Mouse (Mus musculus) midbrain, embryonic 13.5 days (tissue): Measurements from ENCODE around the gene Man1c1. TPM values are rescaled to one million over a fixed set of nuclear protein-coding genes. Genes with fewer than 3 reads are reported as not detected.
A peak's percentile ranks its signal among the peaks of the same experiment; 100 is the strongest.

Source experiments
- ATAC-seq: fragments of 200-750 bp; cut with Nextera tagmentation; 2 replicates; pipeline ENCODE4 v1.8.0; 2017; ENCODE audit warnings: mild to moderate bottlenecking, moderate TSS enrichment, moderate library complexity
- H3K27ac ChIP-seq: fragments of 300-500 bp; sonication (generic); 2 replicates; pipeline ENCODE4 v1.5.1; 2015; ENCODE audit warnings: inconsistent platforms, mild to moderate bottlenecking, moderate library complexity
- H3K27me3 ChIP-seq: fragments of 300-500 bp; sonication (generic); 2 replicates; pipeline ENCODE4 v1.6.1; 2015; ENCODE audit warnings: mild to moderate bottlenecking, inconsistent platforms
- H3K36me3 ChIP-seq: fragments of 300-500 bp; sonication (generic); 2 replicates; pipeline ENCODE4 v1.6.1; 2015; ENCODE audit warnings: mild to moderate bottlenecking, inconsistent platforms
- H3K4me1 ChIP-seq: fragments of 300-500 bp; sonication (generic); replicated peaks from 2 replicates; pipeline ENCODE4 v1.6.1; 2015; ENCODE audit warnings: inconsistent platforms
- H3K4me2 ChIP-seq: fragments of 300-500 bp; sonication (generic); replicated peaks from 2 replicates; pipeline ENCODE4 v1.6.1; 2015; ENCODE audit warnings: moderate library complexity, mild to moderate bottlenecking, inconsistent platforms
- H3K4me3 ChIP-seq: fragments of 300-500 bp; sonication (generic); replicated peaks from 2 replicates; pipeline ENCODE4 v1.5.1; 2015; ENCODE audit warnings: mild to moderate bottlenecking, inconsistent platforms
- H3K9ac ChIP-seq: fragments of 300-500 bp; sonication (generic); replicated peaks from 2 replicates; pipeline ENCODE4 v1.6.1; 2015; ENCODE audit warnings: mild to moderate bottlenecking, inconsistent platforms
- H3K9me3 ChIP-seq: fragments of 300-500 bp; sonication (generic); 2 replicates; pipeline ENCODE4 v1.6.1; 2016; ENCODE audit warnings: mild to moderate bottlenecking, inconsistent platforms
- WGBS: fragments of 180-500 bp; shearing (Covaris S2); methylation state at CpG from one replicate; pipeline ENCODE4 v1.1.7; 2015; 5-methylcytosine and 5-hydroxymethylcytosine counted together
- polyA plus RNA-seq: library from polyadenylated mRNA; unstranded; fragments of >200 nt; fragmentation: Nextera tagmentation; extraction: Ambion mirVana; gene quantifications from 2 replicates; pipeline ENCODE4 v1.2.1, GENCODE M21; 2015

The Man1c1 gene
- polyA plus RNA-seq, 1 experiment from 2014 or later, result 2.4 TPM

DNA sequence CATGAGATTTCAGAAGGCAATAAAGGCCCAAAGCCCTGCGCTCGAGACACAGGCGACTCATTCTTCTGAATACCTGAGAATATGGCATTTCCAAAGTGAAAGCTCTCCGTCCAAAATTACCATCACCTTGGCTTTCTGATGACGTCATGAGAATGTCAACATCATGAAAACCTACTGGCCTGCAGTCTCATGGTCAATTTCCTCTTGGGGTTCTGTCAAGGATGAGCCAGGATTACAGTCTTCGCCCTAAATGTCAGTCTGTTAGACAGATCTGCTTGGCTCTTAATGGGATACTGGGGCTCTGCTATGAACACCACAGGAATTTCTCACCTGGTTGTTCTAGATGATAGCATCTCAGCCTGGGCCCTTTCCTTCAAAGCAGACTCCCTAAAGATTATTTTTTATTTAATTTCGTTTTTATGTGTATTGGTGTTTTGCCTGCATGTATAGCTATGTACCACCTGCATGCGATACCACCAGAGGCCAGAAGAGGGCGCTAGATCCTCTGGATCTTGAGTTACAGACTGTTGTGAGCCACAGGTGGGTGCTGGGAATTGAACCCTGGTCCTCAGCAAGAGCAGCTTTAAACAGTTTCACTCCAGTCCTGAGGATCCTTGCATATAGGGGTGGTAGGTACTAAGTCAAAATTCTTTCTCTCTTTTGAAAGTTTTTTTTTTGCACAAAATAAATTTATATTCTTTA is 19.3 kb downstream of the Man1c1 start:
- H3K4me2 ChIP-seq, result no peak overlapping the region
- no peaks in the 10 kb centered on the region for H3K36me3 ChIP-seq
- 0 out of 2 replicates have a peak, but pooled peaks cover 6% of the 10 kb centered on the region for H3K9me3 ChIP-seq
- ATAC-seq, result no peak
- 87% methylated on average over 9 of the region's 9 CpGs for WGBS
- no peak overlapping the region for H3K27ac ChIP-seq
- H3K4me1 ChIP-seq, result peaks cover 18% of the 10 kb centered on the region; the same call in 1 of the 2 replicates
- no peak overlapping the region for H3K4me3 ChIP-seq
- no peaks in the 10 kb centered on the region for H3K27me3 ChIP-seq
- no peak overlapping the region for H3K9ac ChIP-seq

DNA sequence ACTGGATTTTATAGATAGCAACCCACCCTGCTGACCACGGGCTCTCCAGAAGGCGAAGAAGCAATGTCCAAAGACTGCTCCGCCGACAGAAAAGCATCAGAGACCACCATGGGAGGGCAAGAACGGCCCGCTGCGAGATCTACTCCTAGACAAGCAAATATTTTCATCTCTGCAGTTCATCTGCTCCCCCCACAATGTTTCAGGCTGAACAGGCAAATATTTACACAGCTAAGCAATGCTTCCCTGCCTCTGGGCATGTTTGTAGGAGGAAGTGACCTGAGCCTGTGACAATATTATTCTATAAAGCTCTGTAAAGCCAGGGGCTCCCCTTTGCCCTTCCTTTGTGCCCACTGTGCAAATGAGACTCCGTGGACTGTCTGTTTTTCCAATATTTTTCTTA is 20.2 kb downstream of the Man1c1 start:
- ATAC-seq, result no peak
- no peak overlapping the region; the same call in 1 of the 2 replicates for H3K27ac ChIP-seq
- H3K9me3 ChIP-seq, result 0 out of 2 replicates have a peak, but pooled peaks cover 6% of the 10 kb centered on the region
- 84% methylated on average over 8 of the region's 8 CpGs for WGBS
- no peak overlapping the region for H3K9ac ChIP-seq
- no peaks in the 10 kb centered on the region for H3K27me3 ChIP-seq
- H3K4me1 ChIP-seq, result peaks cover 18% of the 10 kb centered on the region; the same call in 1 of the 2 replicates
- H3K4me2 ChIP-seq, result no peak overlapping the region
- H3K4me3 ChIP-seq, result no peak overlapping the region
- H3K36me3 ChIP-seq, result no peaks in the 10 kb centered on the region

- 68% methylated on average over 13 of the region's 13 CpGs for WGBS
- ATAC-seq, result no peak
- Histone ChIP-seq H3K4me3 (no peak overlapping the region), H3K36me3 (no peaks in the 10 kb centered on the region), H3K9ac (0 out of 2 replicates have a peak overlapping the region, but pooled peaks have one; percentile 8), H3K9me3 (0 out of 2 replicates have a peak, but pooled peaks cover 6% of the 10 kb centered on the region), H3K4me2 (no peak overlapping the region), H3K4me1 (peaks cover 27% of the 10 kb centered on the region), H3K27me3 (no peaks in the 10 kb centered on the region), H3K27ac (peak overlapping the region; percentile 14; the same call in 1 of the 2 replicates)
These were observed 21.1 kb downstream of the Man1c1 start for GRCm38 (mm10) chr4:134683008-134683407.

- no peak overlapping the region for H3K4me3 ChIP-seq
- H3K9me3 ChIP-seq, result 0 out of 2 replicates have a peak, but pooled peaks cover 6% of the 10 kb centered on the region
- H3K4me2 ChIP-seq, result no peak overlapping the region
- WGBS, result 83% methylated on average over 8 of the region's 8 CpGs
- H3K4me1 ChIP-seq, result peaks cover 33% of the 10 kb centered on the region
- no peaks in the 10 kb centered on the region for H3K36me3 ChIP-seq
- peak overlapping the region; percentile 14; the same call in 1 of the 2 replicates for H3K27ac ChIP-seq
- H3K27me3 ChIP-seq, result no peaks in the 10 kb centered on the region
- no peak for ATAC-seq
- H3K9ac ChIP-seq, result no peak overlapping the region
These were observed 21.7 kb downstream of the Man1c1 start for GRCm38 (mm10) chr4:134682423-134682822.

- ATAC-seq, result no peak
- H3K9me3 ChIP-seq, result 0 out of 2 replicates have a peak, but pooled peaks cover 6% of the 10 kb centered on the region
- H3K27ac ChIP-seq, result no peak overlapping the region
- H3K9ac ChIP-seq, result no peak overlapping the region
- H3K27me3 ChIP-seq, result no peaks in the 10 kb centered on the region
- H3K4me3 ChIP-seq, result no peak overlapping the region
- H3K36me3 ChIP-seq, result no peaks in the 10 kb centered on the region
- 86% methylated on average over 7 of the region's 7 CpGs for WGBS
- no peak overlapping the region for H3K4me2 ChIP-seq
- H3K4me1 ChIP-seq, result peaks cover 37% of the 10 kb centered on the region
These were observed 22.3 kb downstream of the Man1c1 start for GRCm38 (mm10) chr4:134681819-134682218.

GRCm38 (mm10) chr4:134677556-134678508 is 26.3 kb downstream of the Man1c1 start:
- Histone ChIP-seq H3K27me3 (no peaks in the 10 kb centered on the region), H3K9me3 (0 out of 2 replicates have a peak, but pooled peaks cover 6% of the 10 kb centered on the region), H3K4me2 (no peak overlapping the region), H3K4me1 (peaks cover 35% of the 10 kb centered on the region), H3K27ac (no peak overlapping the region), H3K36me3 (no peaks in the 10 kb centered on the region), H3K9ac (no peak overlapping the region; the same call in 1 of the 2 replicates), H3K4me3 (no peak overlapping the region)
- WGBS, result 31% methylated on average over 17 of the region's 17 CpGs
- ATAC-seq, result no peak

GRCm38 (mm10) chr4:134675800-134676199 is 28.3 kb downstream of the Man1c1 start:
- Histone ChIP-seq H3K9me3 (no peaks in the 10 kb centered on the region), H3K27ac (no peak overlapping the region), H3K4me1 (peaks cover 29% of the 10 kb centered on the region), H3K4me2 (no peak overlapping the region), H3K9ac (no peak overlapping the region), H3K4me3 (no peak overlapping the region), H3K36me3 (no peaks in the 10 kb centered on the region), H3K27me3 (no peaks in the 10 kb centered on the region)
- 28% methylated on average over 8 of the region's 8 CpGs for WGBS
- no peak for ATAC-seq

GRCm38 (mm10) chr4:134674970-134675369 is 29.1 kb downstream of the Man1c1 start:
- peaks cover 36% of the 10 kb centered on the region for H3K4me1 ChIP-seq
- H3K4me2 ChIP-seq, result no peak overlapping the region
- no peak overlapping the region for H3K27ac ChIP-seq
- no peak overlapping the region for H3K4me3 ChIP-seq
- no peaks in the 10 kb centered on the region for H3K36me3 ChIP-seq
- 94% methylated on average over 3 of the region's 3 CpGs for WGBS
- no peak overlapping the region for H3K9ac ChIP-seq
- ATAC-seq, result no peak
- H3K27me3 ChIP-seq, result no peaks in the 10 kb centered on the region
- no peaks in the 10 kb centered on the region for H3K9me3 ChIP-seq

GRCm38 (mm10) chr4:134673882-134674463 is 30.1 kb downstream of the Man1c1 start:
- Histone ChIP-seq H3K9me3 (no peaks in the 10 kb centered on the region), H3K27ac (no peak overlapping the region), H3K27me3 (no peaks in the 10 kb centered on the region), H3K9ac (no peak overlapping the region), H3K36me3 (no peaks in the 10 kb centered on the region), H3K4me2 (no peak overlapping the region), H3K4me1 (peaks cover 45% of the 10 kb centered on the region), H3K4me3 (no peak overlapping the region)
- no peak for ATAC-seq
- WGBS, result 82% methylated on average over 12 of the region's 12 CpGs

- Histone ChIP-seq H3K9ac (no peak overlapping the region), H3K4me2 (no peak overlapping the region), H3K9me3 (no peaks in the 10 kb centered on the region), H3K36me3 (no peaks in the 10 kb centered on the region), H3K4me1 (peaks cover 38% of the 10 kb centered on the region), H3K27me3 (no peaks in the 10 kb centered on the region), H3K27ac (no peak overlapping the region), H3K4me3 (no peak overlapping the region)
- ATAC-seq, result no peak
- 92% methylated on average over 8 of the region's 8 CpGs for WGBS
These were observed 30.9 kb downstream of the Man1c1 start for GRCm38 (mm10) chr4:134673151-134673550.

DNA sequence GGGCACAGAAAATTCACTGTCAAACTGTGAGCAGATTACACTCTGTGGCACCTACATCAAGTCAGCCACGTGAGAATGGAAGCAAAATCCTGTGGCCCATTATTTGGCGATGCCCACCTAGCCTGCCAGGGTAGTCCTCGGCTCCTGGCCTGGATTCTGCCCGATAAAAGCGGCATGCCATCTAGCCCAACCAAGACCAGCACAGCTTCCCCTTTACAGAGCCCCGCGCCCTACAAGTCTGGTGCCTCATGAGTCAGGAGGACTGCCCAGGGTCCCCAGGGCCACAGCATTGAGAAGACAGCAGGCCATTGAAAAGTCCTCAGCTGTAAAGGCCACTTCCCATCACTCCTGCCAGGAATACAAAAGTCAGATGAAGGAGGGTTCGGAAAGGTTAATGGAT is 31.8 kb downstream of the Man1c1 start:
- H3K4me1 ChIP-seq, result peaks cover 30% of the 10 kb centered on the region
- no peak for ATAC-seq
- no peak overlapping the region for H3K4me2 ChIP-seq
- H3K36me3 ChIP-seq, result no peaks in the 10 kb centered on the region
- H3K27ac ChIP-seq, result no peak overlapping the region
- WGBS, result 82% methylated on average over 8 of the region's 8 CpGs
- no peaks in the 10 kb centered on the region for H3K27me3 ChIP-seq
- no peaks in the 10 kb centered on the region for H3K9me3 ChIP-seq
- no peak overlapping the region for H3K4me3 ChIP-seq
- no peak overlapping the region for H3K9ac ChIP-seq
